Mouse (Mus musculus) thymus, adult 2 months (tissue): Measurements from ENCODE around the gene Bpifa1.

Experiments
- CTCF ChIP-seq: fragments of 200-500 bp; IDR thresholded peaks from 2 replicates; pipeline ENCODE4 v1.5.1; 2012; ENCODE audit warnings: mild to moderate bottlenecking, control low read depth, low read length, moderate library complexity, borderline replicate concordance; ENCODE audit not compliant: control insufficient read depth, poor library complexity, insufficient read depth; ENCODE audit errors: extremely low read depth
- POLR2A ChIP-seq: fragments of 200-500 bp; IDR thresholded peaks from 2 replicates; pipeline ENCODE4 v1.6.1; 2012; ENCODE audit warnings: mild to moderate bottlenecking, low read length, control low read depth, moderate library complexity; ENCODE audit not compliant: control insufficient read depth, poor library complexity, insufficient read depth; ENCODE audit errors: extremely low read depth

GRCm38 (mm10) chr2:154187468-154187867, 44.8 kb downstream of the Bpifa1 start:
- no peak for TF ChIP-seq POLR2A
- no peak for TF ChIP-seq CTCF
